Mouse (Mus musculus) heart, embryonic 13.5 days (tissue): ENCODE results near the gene Olfr1340. TPM values are rescaled to one million over a fixed set of nuclear protein-coding genes. Genes with fewer than 3 reads are reported as not detected.

Experiments
- ATAC-seq: fragments of 200-750 bp; cut with Nextera tagmentation; 2 replicates; pipeline ENCODE4 v1.8.0; 2017; ENCODE audit warnings: moderate TSS enrichment; ENCODE audit not compliant: insufficient number of reproducible peaks, low FRiP score, low TSS enrichment; ENCODE audit errors: extremely low read depth
- H3K27ac ChIP-seq: fragments of 300-500 bp; sonication (generic); replicated peaks from 2 replicates; pipeline ENCODE4 v1.5.1; 2015; ENCODE audit warnings: moderate library complexity, mild to moderate bottlenecking, inconsistent platforms
- H3K27me3 ChIP-seq: fragments of 300-500 bp; sonication (generic); replicated peaks from 2 replicates; pipeline ENCODE4 v1.6.1; 2015; ENCODE audit warnings: mild to moderate bottlenecking, inconsistent platforms
- H3K36me3 ChIP-seq: fragments of 300-500 bp; sonication (generic); 2 replicates; pipeline ENCODE4 v1.6.1; 2015; ENCODE audit warnings: mild to moderate bottlenecking, inconsistent platforms
- H3K4me1 ChIP-seq: fragments of 300-500 bp; sonication (generic); 2 replicates; pipeline ENCODE4 v1.6.1; 2015; ENCODE audit warnings: inconsistent platforms
- H3K4me2 ChIP-seq: fragments of 300-500 bp; sonication (generic); 2 replicates; pipeline ENCODE4 v1.6.1; 2015; ENCODE audit warnings: inconsistent platforms, mild to moderate bottlenecking, moderate library complexity
- H3K4me3 ChIP-seq: fragments of 300-500 bp; sonication (generic); 2 replicates; pipeline ENCODE4 v1.5.1; 2015; ENCODE audit warnings: moderate library complexity, mild to moderate bottlenecking, inconsistent platforms
- H3K9ac ChIP-seq: fragments of 300-500 bp; sonication (generic); 2 replicates; pipeline ENCODE4 v1.6.1; 2015; ENCODE audit warnings: inconsistent platforms, mild to moderate bottlenecking, moderate library complexity
- H3K9me3 ChIP-seq: fragments of 300-500 bp; sonication (generic); 2 replicates; pipeline ENCODE4 v1.6.1; 2016; ENCODE audit warnings: inconsistent platforms
- WGBS: fragments of 180-500 bp; shearing (Covaris S2); methylation state at CpG from one replicate; pipeline ENCODE4 v1.1.7; 2015; ENCODE audit warnings: mixed read lengths; 5-methylcytosine and 5-hydroxymethylcytosine counted together
- polyA plus RNA-seq: library from polyadenylated mRNA; unstranded; fragments of >200 nt; fragmentation: Nextera tagmentation; extraction: Ambion mirVana; gene quantifications from 2 replicates; pipeline ENCODE4 v1.2.1, GENCODE M21; 2015

The Olfr1340 gene
- polyA plus RNA-seq, result not detected in 2 replicates

GRCm38 (mm10) chr4:118719838-118720237 is at the start of gene Olfr1340:
Gene Olfr1340, plus strand, starts transcription at chr4:118720138.
- Histone ChIP-seq H3K4me1 (no peaks in the 10 kb centered on the region), H3K9me3 (no peaks in the 10 kb centered on the region), H3K36me3 (no peaks in the 10 kb centered on the region), H3K4me2 (no peak within 1 kb of the TSS), H3K9ac (no peak within 1 kb of the TSS), H3K4me3 (no peak within 1 kb of the TSS), H3K27me3 (no peaks in the 10 kb centered on the region), H3K27ac (no peak within 1 kb of the TSS)
- no peak for ATAC-seq

- Histone ChIP-seq H3K27ac (no peak overlapping the region), H3K4me2 (no peak overlapping the region), H3K27me3 (peaks cover under 1% of the 10 kb centered on the region; the same call in 1 of the 2 replicates), H3K9ac (no peak overlapping the region), H3K4me3 (no peak overlapping the region), H3K36me3 (no peaks in the 10 kb centered on the region), H3K4me1 (no peaks in the 10 kb centered on the region), H3K9me3 (no peaks in the 10 kb centered on the region)
- WGBS, result 6% methylated on average over 2 of the region's 2 CpGs
- ATAC-seq, result no peak
Observed at GRCm38 (mm10) chr4:118687086-118687485, 32.9 kb upstream of the Olfr1340 start.

DNA sequence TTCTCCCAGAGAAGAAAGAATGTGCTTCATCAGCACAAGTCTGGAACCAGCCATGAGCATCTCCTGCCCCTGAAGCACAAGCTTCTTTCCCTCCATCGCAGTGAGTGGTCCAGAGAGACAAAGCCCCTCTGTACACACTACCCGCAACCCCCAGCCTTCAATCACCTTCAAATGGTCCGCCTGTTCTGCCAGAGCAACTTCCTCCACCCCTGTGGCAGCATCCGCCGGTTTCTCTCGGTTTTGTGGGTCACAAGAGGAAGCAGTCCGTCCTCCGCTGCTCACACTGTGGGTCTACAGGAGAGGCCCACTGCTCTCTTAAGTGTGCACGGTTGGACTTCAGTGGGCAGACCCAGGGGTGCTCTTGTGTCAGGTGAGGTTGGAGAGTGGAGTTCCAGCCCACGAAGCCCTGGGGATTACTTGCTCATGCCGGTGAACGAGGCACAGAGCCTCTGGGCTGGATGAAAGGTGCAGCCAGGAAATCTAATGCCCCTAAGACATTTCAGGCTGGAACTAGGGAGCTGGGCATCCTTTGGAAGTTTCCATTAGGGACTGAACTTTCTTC is 27.4 kb upstream of the Olfr1340 start, which contains the start of gene Olfr1342:
Gene Olfr1342 (minus strand): TSS at position 345 of the 562 bp plus-strand sequence.
- H3K9ac ChIP-seq, result no peak within 1 kb of the TSS
- no peak within 1 kb of the TSS for H3K27ac ChIP-seq
- no peaks in the 10 kb centered on the region for H3K9me3 ChIP-seq
- H3K4me1 ChIP-seq, result no peaks in the 10 kb centered on the region
- no peaks in the 10 kb centered on the region for H3K36me3 ChIP-seq
- H3K27me3 ChIP-seq, result peaks cover 7% of the 10 kb centered on the region; the same call in 1 of the 2 replicates
- H3K4me2 ChIP-seq, result no peak within 1 kb of the TSS
- no peak within 1 kb of the TSS for H3K4me3 ChIP-seq
- 56% methylated on average over 12 of the region's 12 CpGs for WGBS
- no peak for ATAC-seq

GRCm38 (mm10) chr4:118693812-118694211 is 26.1 kb upstream of the Olfr1340 start:
- ATAC-seq, result no peak
- H3K36me3 ChIP-seq, result no peaks in the 10 kb centered on the region
- H3K4me2 ChIP-seq, result no peak overlapping the region
- no peak overlapping the region for H3K4me3 ChIP-seq
- no peaks in the 10 kb centered on the region for H3K4me1 ChIP-seq
- 51% methylated on average over 2 of the region's 2 CpGs for WGBS
- no peaks in the 10 kb centered on the region for H3K9me3 ChIP-seq
- H3K9ac ChIP-seq, result no peak overlapping the region
- H3K27ac ChIP-seq, result no peak overlapping the region
- H3K27me3 ChIP-seq, result peaks cover 7% of the 10 kb centered on the region; the same call in 1 of the 2 replicates

DNA sequence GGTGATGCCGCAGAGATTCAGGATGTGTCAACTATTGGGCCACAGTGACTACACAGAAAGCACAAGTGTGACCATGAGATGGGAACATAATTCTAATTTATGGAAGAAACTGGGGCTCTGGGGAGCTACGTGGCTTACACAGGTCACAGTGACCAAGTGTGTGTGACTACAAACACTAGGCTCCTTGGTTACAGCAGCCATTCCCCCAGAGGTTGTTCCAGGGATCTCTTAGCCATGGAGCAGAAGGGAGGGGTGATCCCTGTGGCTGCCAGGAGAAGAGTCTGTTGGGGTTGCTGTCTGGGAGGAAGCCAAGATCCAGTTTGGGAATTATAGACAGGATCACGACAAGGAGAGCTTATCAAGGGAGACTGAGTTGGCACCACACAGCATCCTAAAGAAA is 16.7 kb upstream of the Olfr1340 start, which contains the start of gene Olfr1341:
Gene Olfr1341 (plus strand): TSS at position 301 of the 400 bp plus-strand sequence.
- Histone ChIP-seq H3K9ac (no peak within 1 kb of the TSS), H3K9me3 (no peaks in the 10 kb centered on the region), H3K4me3 (no peak within 1 kb of the TSS), H3K36me3 (no peaks in the 10 kb centered on the region), H3K4me1 (no peaks in the 10 kb centered on the region), H3K27me3 (no peaks in the 10 kb centered on the region), H3K4me2 (no peak within 1 kb of the TSS), H3K27ac (no peak within 1 kb of the TSS)
- 64% methylated on average over 3 of the region's 3 CpGs for WGBS
- no peak for ATAC-seq

DNA sequence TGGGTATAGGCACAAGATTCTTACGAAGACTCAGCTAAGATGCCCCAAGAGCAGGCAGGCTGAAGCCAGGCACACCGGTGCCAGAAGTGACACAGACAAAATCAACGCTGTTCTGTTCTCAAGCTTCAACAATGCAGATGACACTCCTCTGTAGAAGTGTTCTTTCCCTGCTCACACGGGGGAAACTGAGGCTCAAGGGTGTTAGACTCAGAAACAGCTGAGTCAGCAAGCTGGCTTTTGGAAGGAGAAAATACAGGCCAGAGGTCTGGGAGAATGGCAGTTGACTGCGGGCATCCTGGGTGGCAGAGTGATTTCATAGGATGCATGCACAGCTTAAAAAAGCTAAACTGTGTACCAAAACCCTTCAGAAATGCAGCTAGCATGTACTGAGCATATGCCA is 11.9 kb upstream of the Olfr1340 start:
- H3K36me3 ChIP-seq, result no peaks in the 10 kb centered on the region
- no peaks in the 10 kb centered on the region for H3K4me1 ChIP-seq
- no peak overlapping the region for H3K9ac ChIP-seq
- H3K9me3 ChIP-seq, result no peaks in the 10 kb centered on the region
- no peak overlapping the region for H3K4me2 ChIP-seq
- H3K4me3 ChIP-seq, result no peak overlapping the region
- no peaks in the 10 kb centered on the region for H3K27me3 ChIP-seq
- WGBS, result 77% methylated on average over 5 of the region's 5 CpGs
- ATAC-seq, result no peak
- H3K27ac ChIP-seq, result no peak overlapping the region

DNA sequence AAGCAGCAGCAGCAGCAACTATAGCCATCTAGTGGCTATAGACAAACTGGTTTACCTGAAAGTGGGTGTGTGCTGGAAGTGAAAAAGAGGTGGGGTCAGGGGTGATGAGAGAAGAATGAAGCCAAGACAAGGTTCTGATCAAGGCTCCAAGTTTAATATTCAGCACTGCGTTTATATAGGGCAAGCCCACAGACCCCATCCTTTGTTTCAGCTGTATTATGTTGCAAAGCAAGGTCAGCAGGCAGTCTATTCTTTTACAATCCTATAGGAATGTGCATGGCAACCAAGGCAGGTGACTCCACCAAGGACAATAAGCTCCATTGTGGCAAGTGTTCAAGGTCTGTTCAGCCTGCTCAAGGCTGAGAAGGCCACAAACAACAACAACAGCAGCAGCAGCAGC is 8.3 kb upstream of the Olfr1340 start:
- WGBS, result 63% methylated on average over 1 of the region's 1 CpGs
- no peaks in the 10 kb centered on the region for H3K4me1 ChIP-seq
- no peak for ATAC-seq

DNA sequence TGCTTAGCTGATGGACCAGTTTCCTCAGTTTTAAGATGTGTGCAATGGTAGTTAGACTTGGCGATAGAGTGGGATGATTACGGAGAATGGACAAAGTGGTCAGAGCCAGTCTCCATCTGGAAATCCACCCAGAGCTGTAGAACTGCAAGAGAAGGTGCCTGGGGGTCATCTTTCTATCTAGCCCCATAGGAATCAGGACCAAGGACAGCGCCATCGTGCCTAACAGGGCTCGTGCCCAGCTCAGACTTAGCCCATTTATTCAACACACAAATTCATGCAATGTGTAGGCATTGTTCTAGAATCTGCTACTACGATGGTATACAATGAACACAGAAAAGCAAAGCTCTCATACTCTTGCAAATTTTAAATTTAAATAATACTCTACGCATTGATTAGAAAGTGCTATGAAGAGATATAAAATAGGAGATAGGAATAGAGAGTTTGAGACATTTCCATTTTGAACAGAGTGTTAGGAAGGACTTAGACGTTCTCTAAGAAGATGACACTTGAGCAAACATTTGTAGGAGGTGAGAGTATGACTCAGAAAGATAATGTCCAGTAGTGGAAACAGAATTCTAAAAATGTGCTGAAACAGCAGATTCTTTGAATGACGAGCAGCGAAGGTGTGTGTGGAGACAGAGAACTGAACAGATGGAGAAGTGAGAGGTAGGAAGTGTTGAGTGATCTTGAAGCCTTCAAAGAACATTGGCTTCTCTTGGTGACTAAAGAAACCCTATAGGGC is 2.0 kb downstream of the Olfr1340 start:
- H3K9me3 ChIP-seq, result no peaks in the 10 kb centered on the region
- no peak overlapping the region for H3K4me3 ChIP-seq
- ATAC-seq, result no peak
- no peaks in the 10 kb centered on the region for H3K36me3 ChIP-seq
- H3K27me3 ChIP-seq, result no peaks in the 10 kb centered on the region
- H3K4me1 ChIP-seq, result no peaks in the 10 kb centered on the region
- no peak overlapping the region for H3K4me2 ChIP-seq
- no peak overlapping the region for H3K27ac ChIP-seq
- H3K9ac ChIP-seq, result no peak overlapping the region
- WGBS, result 45% methylated on average over 10 of the region's 10 CpGs

More for the DNA sequence above, 8.3 kb upstream of the Olfr1340 start:
- Histone ChIP-seq H3K36me3 (no peaks in the 10 kb centered on the region), H3K4me2 (no peak overlapping the region), H3K27me3 (no peaks in the 10 kb centered on the region), H3K27ac (no peak overlapping the region), H3K9me3 (no peaks in the 10 kb centered on the region), H3K4me3 (no peak overlapping the region), H3K9ac (no peak overlapping the region)

GRCm38 (mm10) chr4:118731875-118732274 is 11.9 kb downstream of the Olfr1340 start, which contains the start of gene Olfr1339:
Gene Olfr1339, plus strand, starts transcription at chr4:118732175.
- Histone ChIP-seq H3K9me3 (no peaks in the 10 kb centered on the region), H3K4me2 (no peak within 1 kb of the TSS), H3K27ac (no peak within 1 kb of the TSS), H3K36me3 (no peaks in the 10 kb centered on the region), H3K4me3 (no peak within 1 kb of the TSS), H3K9ac (no peak within 1 kb of the TSS), H3K4me1 (no peaks in the 10 kb centered on the region), H3K27me3 (no peaks in the 10 kb centered on the region)
- WGBS, result 83% methylated on average over 1 of the region's 1 CpGs
- no peak for ATAC-seq

- H3K9me3 ChIP-seq, result no peaks in the 10 kb centered on the region
- H3K4me3 ChIP-seq, result no peak overlapping the region
- 0 out of 2 replicates have a peak, but pooled peaks cover 4% of the 10 kb centered on the region for H3K4me1 ChIP-seq
- no peak overlapping the region for H3K27ac ChIP-seq
- H3K4me2 ChIP-seq, result no peak overlapping the region
- H3K9ac ChIP-seq, result no peak overlapping the region
- no peaks in the 10 kb centered on the region for H3K36me3 ChIP-seq
- H3K27me3 ChIP-seq, result peaks cover 48% of the 10 kb centered on the region
- WGBS, result 59% methylated on average over 3 of the region's 3 CpGs
- no peak for ATAC-seq
Observed at GRCm38 (mm10) chr4:118739574-118739973, 19.6 kb downstream of the Olfr1340 start.

GRCm38 (mm10) chr4:118740988-118741698 is 21.2 kb downstream of the Olfr1340 start:
- no peak overlapping the region for H3K9ac ChIP-seq
- peak overlapping the region; percentile 27 for H3K4me2 ChIP-seq
- 10% methylated on average over 11 of the region's 11 CpGs for WGBS
- 0 out of 2 replicates have a peak, but pooled peaks cover 4% of the 10 kb centered on the region for H3K4me1 ChIP-seq
- no peak overlapping the region for H3K27ac ChIP-seq
- no peak overlapping the region for H3K4me3 ChIP-seq
- ATAC-seq, result no peak
- H3K9me3 ChIP-seq, result peaks cover 4% of the 10 kb centered on the region
- H3K27me3 ChIP-seq, result peaks cover 48% of the 10 kb centered on the region
- no peaks in the 10 kb centered on the region for H3K36me3 ChIP-seq
